Mouse (Mus musculus): ENCODE data around the gene Lrrc41.

GRCm38 (mm10) chr4:116048130-116048920 lies 26.7 kb upstream of the Lrrc41 start:
- TF ChIP-seq CTCF (IDR thresholded peaks at IDR 0.05) (no peak), POLR2A (IDR thresholded peaks at IDR 0.05; ENCODE audit: insufficient read depth, low read depth, low read length) (no peak)
